Mouse (Mus musculus): ENCODE data around the gene Tob2.

DNA sequence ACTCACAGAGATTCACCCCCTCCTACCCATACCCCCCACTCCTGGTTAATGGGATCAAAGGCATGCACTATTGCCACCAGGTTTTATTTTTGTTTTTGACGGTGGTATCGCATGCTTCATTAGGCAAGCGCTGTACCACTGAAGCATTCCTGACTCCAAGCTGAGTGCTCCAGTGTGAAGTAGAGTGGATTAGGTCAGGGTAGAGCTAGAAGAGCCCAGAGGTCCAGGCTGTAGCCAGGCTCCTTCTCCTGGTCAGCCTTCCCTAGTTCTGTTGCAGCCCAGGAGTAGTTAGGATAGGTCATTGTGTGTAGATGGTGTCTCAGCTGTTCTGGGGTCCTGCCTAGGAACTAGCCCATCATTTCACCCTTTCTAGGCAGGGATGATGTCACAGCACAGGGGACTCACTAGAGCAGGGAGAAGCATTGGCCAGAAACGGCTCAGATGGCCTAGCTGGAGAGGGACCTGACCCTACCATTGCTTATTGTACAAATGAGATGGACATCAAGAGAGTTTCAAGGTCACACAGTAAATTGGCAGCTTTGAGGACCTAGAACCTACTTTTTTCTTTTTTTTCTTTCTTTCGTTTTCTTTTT lies 13.5 kb downstream of the Tob2 start:
- TF ChIP-seq POLR2A (IDR thresholded peaks at IDR 0.05; ENCODE audit: insufficient read length, low read depth), result no peak
- no peak for TF ChIP-seq POLR2AphosphoS2 (IDR thresholded peaks at IDR 0.05; ENCODE audit: insufficient read length, low read depth)
- no peak for TF ChIP-seq REST (IDR thresholded peaks at IDR 0.05; ENCODE audit: insufficient read depth, insufficient read length)
